Mouse (Mus musculus): Measurements from ENCODE around the gene Hes3.
A peak's percentile ranks its signal among the peaks of the same experiment; 100 is the strongest.

Hes3 gene

DNA sequence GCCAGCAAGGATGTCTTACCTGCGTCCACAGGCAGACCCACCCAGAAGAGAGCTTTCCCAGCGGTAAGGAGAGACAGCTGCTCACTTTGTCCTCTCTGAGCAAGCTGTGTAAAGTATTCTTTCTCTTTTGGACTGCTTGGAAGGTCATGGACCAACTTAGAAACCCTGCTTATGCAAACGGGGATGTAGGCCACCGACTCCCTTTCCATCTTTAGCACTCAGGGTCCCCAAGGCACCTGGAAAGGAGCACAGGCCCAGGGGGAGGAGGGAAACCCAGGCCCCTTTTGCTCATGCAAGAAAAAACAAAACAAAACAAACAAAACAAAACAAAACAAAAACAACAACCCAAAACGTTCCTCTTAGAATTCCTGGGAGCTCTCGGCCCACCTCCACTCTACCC, at the start of gene Hes3:
TSS of gene Hes3 (minus strand) at position 101 of the 400 bp plus-strand sequence.
- DNase-seq (ENCODE audit: low read depth, low spot score), result no peak

DNA sequence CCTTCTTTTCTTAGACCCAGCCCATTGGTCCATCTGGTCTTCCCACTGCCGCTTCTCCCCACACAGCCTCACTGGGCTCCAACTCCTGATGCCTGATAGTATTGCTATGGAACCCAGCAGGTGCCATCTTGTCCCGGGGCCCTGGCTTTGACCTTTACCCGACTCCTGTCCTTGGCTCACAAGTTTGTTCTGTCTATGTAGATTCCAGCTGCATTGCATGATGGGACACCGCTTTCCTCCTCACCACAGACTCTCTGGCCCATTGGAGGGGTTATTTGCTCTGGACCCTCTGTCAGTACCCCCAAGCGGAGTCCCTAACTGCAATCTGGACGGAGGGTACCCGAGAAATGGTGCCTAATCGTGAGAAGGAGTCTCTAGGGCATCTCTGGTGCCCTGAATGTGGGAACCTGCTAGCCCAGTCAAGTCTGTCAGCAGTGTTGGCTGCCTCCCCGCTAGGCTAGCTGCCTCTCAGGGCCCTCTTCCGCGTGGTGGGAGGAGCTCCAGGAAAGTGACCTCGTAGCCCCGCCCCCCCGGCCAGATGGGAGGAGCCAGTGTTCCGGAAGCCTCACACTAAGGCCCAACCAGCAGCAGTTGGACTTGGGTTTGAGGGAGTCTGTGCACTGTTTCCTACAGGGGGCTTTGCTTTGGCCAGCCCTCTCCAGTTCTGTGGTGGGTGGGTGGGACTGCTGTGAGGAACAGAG, 49.3 kb upstream of the Hes3 start:
- no peak for DNase-seq (ENCODE audit: low read depth, low spot score)

DNA sequence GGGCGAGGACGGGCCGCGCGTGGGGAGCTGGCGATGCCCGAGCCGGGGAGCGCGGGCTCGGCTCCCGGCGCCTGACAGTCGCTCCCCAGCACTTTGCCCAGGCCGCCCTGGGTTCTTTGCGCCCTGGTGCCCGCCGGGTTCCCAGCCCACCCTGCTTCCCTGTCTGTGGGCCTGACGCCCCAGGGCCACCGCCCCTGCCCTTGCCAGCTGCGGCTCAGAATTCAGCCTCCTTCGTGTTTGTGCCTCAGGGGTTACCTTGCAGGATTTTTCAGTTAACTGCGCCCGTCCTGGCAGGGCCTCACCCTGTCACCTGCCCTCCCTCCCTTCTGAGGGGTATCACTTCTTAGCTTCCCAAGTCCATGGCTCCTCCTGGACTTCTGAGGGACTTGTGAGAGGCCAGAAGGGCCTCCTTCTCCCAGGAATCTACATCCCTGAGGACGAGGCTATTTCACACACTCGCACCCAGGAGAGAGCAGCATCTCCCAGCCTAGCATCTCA, 47.9 kb upstream of the Hes3 start:
- no peak for DNase-seq (ENCODE audit: low read depth, low spot score)

DNA sequence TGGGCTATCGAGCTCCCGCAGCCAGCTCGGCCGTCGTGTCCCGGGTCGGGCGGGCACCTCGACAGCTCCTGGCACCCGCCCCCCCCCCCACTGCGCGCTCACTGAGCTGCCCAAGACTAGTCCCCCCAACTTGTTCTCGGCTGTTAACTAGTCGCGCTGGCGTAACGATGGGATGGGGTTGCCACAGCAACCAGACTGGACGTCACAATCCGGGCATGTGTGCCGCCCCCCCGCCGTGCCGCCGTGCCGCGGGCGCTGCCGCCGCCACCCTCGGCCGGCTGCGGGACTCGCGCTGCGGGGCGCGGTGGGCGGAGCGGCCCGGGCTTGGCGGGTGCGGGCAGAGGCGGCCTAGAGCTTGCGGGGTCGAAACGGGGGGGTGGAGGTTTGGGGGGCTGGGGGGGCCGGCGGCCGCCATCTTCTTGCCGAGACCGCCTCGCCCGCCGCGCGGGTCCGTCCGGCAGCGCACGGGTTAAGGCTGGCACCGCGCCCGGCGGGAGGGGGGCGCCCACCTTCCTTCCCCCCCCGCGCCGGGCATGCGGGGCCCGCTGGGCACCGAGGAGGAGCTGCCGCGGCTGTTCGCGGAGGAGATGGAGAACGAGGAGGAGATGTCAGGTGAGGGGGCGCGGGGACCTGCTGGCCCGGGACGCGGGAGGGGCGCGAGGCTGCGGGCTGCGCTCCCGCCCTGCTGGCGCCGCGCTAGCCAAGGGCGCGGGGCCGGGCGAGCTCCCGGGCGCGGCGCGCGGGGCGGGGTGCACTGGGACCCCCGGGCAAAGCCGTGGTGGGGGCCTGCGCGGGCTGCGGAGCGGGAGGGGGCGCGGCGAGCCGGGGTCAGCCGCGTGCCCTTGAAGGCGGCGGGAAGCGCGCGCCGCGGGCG, 47.2 kb upstream of the Hes3 start, which contains the start of gene Chd5:
TSS of gene Chd5 (plus strand) at position 233 of the 874 bp plus-strand sequence.
- no peak for DNase-seq (ENCODE audit: low read depth, low spot score)

DNA sequence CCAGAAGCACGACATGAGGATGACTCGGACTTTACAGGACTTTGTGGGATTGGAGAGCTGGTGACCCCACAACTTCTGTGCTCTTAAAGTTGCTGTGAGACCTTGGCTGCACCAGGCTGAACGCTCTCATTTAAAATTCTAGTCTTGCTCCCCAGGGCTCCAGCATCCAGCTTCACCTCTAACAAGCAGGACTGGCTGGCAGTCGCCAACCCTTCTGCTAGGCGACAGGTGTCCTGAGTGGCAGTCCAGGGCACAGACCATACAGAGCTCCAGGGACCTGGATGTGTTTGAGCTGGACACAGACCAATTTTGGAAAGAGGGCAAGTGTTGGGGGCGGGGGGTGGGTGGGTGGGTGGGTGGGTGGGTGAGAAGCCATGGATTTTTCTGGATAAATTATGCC, 46.3 kb upstream of the Hes3 start:
- no peak for DNase-seq (ENCODE audit: low read depth, low spot score)

DNA sequence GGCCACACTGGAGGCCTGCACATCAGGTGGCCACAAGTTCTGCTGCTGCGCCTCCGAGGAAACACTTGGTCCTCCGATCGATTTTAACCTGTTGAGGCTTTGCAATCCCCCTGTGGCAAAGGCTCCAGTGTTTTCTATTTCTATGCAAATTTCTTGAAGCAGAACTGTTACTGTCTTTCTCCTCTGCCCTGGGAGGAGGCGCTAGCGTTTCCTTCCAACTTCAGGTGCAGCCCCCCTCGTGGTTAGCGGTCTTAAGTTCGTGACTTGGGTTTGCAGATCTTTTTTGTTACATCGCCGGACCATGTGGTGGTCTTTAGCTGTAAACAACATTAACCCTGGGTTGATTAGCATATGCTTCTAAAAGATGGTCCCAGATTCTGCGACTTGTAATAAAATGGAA, 42.1 kb upstream of the Hes3 start:
- DNase-seq (ENCODE audit: low read depth, low spot score), result no peak

DNA sequence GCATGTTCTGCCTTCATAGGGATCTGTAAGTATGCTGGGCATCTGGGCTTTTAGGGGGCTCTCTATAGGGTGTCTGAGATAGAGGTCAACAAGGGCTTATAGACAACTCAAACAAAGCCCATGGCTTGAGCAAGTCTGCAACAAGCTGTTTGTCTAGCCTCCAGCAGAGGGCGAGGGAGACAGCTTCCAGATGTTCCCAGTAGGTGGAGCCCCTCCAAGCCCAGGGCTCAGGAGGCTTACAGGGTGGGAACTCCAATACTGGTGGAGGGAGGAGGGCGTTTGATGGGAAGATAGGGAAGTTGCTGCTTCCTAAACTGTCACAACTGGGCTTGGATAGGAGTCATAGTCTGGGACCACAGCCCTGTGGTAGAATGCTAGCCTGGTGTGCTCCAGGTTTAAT, 41.5 kb upstream of the Hes3 start:
- DNase-seq (ENCODE audit: low read depth, low spot score), result peak; percentile 61

DNA sequence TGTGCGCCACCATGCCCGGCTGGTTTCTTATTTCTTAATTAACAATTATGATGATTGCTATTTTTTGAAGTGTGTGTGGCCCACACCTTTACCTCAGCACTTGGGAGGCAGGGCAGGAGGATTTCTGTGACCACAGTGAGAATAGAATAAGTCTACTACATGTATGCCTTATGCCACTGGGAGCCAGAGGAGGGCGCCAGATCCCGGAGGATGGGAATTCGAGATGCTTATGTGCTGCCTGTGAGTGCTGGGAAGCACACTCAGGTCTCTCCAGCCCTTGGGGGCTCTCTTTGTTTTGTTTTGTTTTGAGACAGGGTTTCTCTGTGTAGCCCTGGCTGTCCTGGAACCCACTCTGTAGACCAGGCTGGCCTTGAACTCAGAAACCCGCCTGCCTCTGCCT, 37.2 kb upstream of the Hes3 start:
- DNase-seq (ENCODE audit: low read depth, low spot score), result no peak

DNA sequence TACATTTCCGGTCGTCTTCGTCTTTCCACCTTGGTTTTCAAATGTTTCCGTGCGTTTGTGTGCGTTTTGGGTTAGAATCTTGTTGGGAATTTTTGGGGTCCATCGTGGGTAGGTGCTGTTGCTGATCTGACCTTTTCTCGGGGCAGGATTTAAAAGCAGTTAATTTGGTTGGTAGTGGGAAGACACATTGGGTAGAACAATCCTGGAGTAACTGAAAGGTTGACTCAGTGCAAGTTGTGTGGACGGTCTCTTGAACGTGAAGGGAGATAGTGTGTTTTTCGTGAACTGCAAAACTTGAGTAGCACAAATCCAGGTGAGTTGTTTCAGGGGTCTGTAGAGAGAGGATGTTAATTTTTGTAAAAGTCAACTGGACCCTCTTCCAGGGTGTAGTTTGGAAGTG, 35.1 kb upstream of the Hes3 start:
- DNase-seq (ENCODE audit: low read depth, low spot score), result no peak

DNA sequence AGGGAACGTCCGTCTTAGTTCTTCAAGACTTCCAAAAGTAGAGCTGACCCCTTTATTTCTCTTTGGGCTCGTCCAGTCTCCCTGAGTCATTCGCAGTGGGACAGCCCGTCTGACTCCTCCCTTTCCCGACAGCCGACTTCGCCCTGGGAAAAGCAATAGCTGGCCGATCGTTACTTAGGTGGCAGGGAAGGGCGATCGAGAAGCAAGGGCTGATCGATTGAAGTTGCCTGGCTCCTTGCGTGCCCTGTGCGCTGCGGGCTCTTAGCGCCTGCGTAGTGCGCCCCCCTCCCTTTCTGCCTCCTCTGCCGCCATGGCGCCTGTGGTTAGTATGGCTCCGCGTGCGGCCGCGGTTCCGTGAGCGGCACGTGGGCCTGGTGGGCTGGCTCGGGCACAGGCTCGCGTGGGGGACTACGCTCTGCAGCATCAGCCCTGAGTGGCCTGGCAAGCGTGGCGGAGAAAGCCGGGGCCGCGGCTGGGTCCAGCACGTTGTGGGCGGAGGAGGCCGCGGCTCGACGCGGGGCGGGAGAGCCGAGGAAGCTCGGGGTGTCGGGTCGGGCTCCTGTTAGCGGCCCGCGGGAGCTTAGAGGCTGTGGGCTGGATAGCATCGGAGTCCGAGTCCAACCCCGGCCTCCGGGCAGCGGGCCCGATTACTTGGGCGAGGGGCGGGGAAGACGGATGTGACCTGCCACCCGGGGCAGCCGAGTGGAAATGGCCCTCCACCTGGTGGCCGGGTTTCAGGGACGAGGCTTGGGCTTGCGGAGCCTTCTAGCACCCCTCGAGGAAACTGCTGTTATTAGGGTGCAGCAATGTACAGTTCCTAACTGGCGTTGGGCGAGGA, 34.3 kb upstream of the Hes3 start, which contains the start of gene Rpl22:
TSS of gene Rpl22 (plus strand) at position 169 of the 838 bp plus-strand sequence.
- DNase-seq (ENCODE audit: low read depth, low spot score), result peak; percentile 94

DNA sequence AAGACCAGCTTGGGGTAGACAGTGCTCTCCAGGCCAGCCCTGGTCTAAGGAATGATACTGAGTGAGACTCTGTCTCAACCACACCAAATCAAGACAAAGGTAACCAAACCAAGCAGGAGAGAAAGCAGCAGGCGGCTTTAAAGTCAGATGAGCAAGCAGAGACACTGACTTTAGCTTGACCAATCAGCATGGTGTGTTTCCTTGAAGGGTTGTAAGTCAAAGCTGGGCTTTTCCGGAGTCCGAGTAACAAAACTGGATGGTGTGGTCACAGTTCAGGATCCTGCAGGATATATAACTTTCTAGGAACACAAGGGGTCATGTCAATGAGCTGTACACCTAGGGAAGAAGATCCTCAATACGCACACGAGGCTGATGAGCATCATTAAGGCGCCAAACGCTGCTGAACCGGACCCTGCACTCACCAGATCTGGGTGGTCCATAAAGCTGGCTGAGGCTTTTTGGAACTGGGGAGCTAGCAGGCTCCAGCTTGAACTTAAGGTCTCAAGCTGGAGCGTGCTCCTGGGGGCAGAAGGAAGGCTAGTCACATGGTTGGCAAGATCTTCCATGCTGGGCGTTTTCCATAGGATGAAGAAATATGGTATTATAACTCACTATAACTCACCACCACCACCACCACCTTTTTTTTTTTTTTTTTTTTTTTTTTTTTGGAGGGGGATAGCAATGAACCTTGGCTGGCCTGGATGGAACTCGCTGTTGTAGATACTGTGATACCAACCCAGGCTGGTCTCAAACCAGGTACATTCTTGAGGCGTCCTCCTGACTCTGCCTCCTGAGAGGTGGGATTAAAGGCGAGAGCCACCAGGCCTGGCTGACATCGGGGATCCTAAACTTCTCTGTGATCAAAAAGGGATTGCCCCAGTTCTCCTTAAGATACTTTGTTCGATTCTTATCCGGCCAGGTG, 33.4 kb upstream of the Hes3 start:
- no peak for DNase-seq (ENCODE audit: low read depth, low spot score)

DNA sequence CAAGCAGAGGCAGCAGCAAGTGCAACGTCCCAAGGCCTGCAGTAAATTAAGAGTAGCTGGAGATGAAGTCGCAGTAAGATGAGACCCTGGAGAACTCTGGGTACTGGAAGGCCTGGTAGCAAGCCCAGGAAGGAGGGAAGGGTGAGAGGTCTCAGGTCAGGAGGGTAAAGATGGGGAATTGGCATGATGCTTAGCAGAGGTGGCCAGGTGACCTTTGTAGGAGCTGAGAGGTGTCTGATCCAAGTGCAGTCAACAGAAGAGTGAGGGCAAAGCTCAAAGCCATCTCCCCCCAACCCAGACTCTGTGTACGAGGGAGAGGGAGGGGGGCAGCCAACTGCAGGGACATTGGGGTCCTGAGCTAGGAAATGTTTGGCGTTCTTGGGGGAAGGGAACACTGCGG, 30.0 kb upstream of the Hes3 start:
- no peak for DNase-seq (ENCODE audit: low read depth, low spot score)

DNA sequence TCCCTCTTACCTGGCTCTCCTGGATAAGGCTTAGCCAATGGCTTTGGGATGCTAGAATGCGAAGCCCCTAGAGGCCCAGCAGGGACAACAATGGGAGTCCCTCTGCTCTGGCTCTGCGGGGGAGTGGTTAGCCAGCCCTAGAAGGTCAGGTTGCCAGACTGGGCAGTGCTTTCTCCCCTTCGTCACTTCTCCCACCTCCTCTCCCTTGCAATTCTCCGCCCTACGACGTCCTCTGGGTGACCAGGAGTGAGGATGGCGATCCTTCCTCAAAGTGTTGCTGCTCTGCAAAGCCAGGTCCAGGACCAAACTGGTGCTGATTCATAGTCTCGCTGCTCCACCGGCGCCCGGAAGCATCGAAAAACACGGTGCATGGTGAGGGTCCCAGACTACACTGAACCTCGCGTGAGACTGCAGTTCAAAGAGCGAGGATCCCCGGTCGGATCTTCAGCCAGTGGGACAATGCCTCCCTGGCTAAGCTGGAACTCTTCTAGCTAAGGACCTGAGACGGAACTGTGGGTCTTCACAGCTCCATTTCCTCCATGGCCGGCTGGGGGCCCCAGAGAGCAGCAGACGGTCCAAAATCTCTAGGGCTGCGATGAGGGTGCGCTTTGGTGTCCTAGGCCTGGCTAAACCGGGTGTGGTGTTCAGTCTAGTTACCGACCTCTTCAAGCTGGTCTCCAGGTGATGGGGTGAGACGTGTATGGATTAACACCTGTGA, 27.2 kb upstream of the Hes3 start, which contains the start of gene Rnf207:
TSS of gene Rnf207 (minus strand) at position 477 of the 718 bp plus-strand sequence.
- DNase-seq (ENCODE audit: low read depth, low spot score), result no peak

DNA sequence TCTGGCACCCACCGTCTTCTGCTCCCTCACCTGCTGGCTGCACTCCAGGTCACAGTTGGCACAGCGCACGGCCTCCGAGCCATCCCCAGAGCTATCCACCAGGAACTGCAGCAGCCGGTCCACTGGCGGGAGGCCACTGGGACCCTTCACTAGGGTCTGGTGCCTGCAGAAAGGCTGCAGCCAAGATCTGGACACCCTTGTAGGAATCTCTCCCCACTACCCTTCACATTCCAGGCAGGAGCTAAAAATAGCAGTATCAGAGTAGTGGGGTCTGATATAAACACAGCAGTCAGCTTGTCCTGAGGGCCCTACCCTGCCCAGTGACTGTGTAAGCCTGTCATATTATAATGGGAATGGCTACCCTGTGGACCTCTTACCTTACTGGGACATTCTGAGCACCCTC, 26.2 kb upstream of the Hes3 start:
- no peak for DNase-seq (ENCODE audit: low read depth, low spot score)

DNA sequence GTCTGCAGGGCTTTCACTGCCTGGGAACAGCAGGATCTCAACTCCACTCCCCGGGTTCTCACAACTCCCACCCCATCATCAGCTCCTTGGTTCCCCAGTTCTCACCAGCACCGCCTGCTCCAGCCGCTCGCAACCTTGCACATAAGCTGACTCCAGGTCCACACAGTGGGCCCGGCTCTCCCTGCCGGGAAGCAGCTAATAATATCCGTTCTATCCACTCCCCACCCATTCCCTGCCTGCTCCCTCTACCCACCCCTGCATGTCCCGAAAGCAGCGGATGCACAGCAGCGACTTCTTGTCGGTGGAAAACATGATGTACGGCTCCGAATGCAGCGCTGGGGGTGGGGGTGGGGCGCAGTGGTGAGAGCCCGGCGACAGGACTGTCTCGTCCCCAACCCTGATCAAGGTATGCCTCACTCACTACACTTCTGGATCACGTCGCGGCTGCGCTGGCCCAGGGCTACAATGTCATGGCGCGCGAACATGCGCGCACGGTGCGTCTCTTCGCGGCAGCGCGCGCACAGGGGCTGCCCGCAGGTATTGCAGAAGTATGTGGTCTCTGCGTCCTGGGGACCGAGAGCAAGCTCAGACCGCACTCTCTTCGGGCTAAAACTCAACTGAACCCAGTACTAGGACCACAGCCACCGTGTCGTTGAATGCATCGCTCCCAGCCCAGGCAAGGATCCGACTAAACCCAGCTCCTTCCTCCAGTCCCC, 24.2 kb upstream of the Hes3 start:
- no peak for DNase-seq (ENCODE audit: low read depth, low spot score)

DNA sequence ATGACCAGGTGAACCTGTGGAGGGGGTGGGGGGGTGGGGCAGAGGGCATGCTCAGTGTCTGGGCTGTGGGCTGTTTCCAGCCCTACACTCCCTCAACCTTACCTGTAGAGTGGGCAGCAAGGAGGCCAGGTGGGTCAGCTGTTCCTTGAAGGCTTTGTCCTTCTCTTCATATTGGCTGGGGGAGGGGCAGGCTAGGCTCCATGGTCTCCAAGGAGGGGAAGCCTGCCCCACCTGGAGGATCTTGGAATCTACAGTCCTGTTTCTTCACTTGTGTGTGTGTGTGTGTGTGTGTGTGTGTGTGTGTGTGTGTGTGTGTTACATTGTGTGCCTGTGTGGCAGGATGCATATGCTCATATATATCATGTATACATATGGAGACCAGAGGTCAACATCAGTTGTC, 22.5 kb upstream of the Hes3 start:
- DNase-seq (ENCODE audit: low read depth, low spot score), result no peak

DNA sequence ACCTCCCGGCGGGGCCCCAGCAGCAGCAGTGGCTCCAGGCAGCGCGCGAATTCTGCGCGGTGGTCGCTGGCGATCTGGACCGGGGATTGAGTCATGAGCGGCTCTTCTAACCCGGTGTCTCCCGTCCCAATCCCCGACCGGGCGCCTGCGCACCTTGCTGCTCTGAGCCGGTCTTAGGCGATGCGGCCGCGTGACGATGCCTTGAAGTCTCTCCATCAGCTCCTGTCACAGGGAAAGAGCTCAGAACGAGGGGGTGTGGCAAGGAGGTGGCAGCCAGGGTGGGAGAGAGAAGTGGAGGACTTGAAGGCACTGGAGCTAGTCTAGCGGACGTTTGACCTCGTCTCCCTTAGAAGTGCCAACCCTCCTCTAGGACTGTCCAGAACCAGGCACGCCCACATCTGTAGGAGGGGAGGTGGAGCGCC, 21.8 kb upstream of the Hes3 start:
- no peak for DNase-seq (ENCODE audit: low read depth, low spot score)

DNA sequence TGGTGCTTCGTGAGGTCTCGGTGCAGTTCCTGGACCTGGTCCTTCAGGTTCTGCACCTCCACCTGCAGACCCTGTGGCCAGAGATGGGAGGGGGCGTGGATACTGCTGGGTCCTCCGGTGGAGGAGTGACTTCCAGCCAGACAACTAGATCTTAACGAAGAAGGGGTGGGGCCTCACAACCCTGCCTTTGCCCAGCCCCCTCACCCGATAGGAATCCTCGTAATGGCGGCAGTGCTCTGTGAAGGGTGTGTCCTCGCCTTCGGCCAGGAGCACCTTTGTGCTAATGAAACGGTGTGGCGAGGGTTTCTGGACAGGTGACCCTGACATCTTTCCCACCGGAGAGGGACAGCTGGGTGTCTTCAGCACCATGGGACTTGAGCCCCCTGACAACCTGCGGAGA, 20.7 kb upstream of the Hes3 start:
- DNase-seq (ENCODE audit: low read depth, low spot score), result no peak

DNA sequence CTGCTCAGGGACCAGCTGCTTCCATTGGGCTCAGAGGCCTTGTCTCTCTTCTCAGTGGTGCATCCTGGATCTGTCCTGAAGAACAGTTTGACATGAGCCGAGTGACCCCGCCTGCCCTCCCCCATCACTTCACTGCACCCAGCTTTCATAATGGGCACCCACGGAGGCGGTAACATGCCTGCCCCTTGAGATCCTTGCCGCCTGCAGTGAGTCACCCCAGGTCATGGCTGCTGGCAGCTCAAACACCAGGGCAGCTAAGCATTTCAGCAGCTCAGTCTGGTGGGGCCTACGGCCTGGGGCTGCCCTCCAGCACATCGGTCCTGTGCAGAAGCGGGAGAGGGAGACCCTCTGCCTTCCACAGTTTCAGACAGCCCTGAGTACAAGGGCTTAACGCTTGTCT, 16.1 kb upstream of the Hes3 start:
- no peak for DNase-seq (ENCODE audit: low read depth, low spot score)

Measured in retina, adult 2 months (tissue).